Mouse (Mus musculus) adrenal gland, postnatal 14 days (tissue): ENCODE results near the gene Mst1. TPM values are rescaled to one million over a fixed set of nuclear protein-coding genes. Genes with fewer than 3 reads are reported as not detected.
A peak's percentile ranks its signal among the peaks of the same experiment; 100 is the strongest.

ENCODE experiments used
- DNase-seq: peaks from one replicate; pipeline ENCODE4 v3.0.0; 2021; ENCODE audit warnings: mixed read lengths
- long read RNA-seq, 2 experiments: library from polyadenylated mRNA; stranded (forward); transcript quantifications; one replicate each; pipeline ENCODE4 v2.0.0; 2021
- total RNA-seq: library from RNA; stranded (reverse); gene quantifications from 2 replicates; pipeline ENCODE4 v1.2.3, GENCODE M21; 2021

Mst1 gene
- total RNA-seq = 1.4 and 20.2 TPM in 2 replicates
- long read RNA-seq, experiment 1 = 0 reads
- long read RNA-seq, experiment 2, transcript Mst1-201 (18 exons, 2,262 nt) = major isoform, 9 of 12 reads
- long read RNA-seq, experiment 2, partial matches to known transcripts = 2 of 12 reads
- long read RNA-seq, experiment 2, other reads (novel, unspliced or antisense) = 1 of 12 reads

DNA sequence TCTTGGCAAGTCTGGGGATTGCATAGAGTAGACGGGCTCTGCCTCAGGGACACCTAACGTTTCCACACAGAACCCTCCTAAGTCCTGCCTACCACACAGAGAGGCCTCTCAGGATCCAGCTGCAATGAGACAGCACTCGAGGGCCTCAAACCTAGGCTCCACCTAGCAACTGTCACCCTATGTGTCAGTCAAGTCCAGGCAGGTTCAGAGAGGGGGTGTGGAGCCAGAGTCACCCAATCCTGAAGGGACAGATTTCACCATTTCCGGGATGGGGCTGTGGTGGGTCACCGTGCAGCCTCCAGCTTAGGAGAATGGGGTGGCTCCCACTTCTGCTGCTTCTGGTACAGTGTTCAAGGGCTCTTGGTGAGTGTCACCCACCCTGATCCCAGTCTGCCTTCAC, at the start of gene Mst1:
TSS of gene Mst1 (plus strand) at position 269 of the 400 bp plus-strand sequence.
- DNase-seq = no peak

GRCm38 (mm10) chr9:108032126-108032525, 48.1 kb upstream of the Mst1 start:
- no peak for DNase-seq

DNA sequence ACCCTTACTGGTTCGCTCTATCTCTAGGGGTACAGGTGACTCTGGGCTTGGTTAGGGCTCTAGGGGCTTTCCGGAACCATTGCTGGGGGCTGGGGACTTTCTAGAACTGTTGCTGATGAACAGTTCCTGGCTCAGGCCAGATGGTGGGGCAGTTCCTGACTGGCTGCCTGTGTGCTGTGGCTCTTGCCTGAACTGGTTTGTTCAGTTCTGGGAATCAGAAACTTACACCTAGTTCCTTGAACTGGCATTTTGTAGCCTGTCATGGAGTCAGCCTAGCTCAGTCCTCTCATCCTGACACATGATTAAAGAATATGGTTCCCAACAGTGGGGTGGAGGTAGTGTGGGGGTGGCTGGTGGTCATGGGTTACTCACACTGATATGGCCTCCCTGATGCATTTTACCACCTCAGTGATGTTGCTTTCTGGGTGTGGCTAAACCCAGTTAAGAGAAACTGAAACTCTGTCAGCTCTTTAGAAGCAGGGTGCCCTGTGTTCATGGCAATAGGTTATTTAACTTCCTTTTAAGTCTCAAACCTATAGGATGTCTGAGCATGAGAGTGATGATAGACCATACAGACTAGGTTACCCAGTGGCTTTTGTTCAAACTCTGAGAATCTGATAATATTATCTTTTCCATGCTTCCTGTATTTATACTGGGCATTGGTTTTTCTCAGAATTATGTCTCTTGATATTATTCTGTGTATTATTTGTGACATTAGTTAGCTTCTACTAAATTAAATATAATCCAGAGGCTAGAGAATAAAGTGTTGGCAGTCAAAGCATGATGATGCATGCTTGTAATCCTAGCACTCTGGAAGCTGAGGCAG, 44.7 kb upstream of the Mst1 start:
- DNase-seq = no peak

- no peak for DNase-seq
These were observed 35.3 kb upstream of the Mst1 start for GRCm38 (mm10) chr9:108044751-108045492.

DNA sequence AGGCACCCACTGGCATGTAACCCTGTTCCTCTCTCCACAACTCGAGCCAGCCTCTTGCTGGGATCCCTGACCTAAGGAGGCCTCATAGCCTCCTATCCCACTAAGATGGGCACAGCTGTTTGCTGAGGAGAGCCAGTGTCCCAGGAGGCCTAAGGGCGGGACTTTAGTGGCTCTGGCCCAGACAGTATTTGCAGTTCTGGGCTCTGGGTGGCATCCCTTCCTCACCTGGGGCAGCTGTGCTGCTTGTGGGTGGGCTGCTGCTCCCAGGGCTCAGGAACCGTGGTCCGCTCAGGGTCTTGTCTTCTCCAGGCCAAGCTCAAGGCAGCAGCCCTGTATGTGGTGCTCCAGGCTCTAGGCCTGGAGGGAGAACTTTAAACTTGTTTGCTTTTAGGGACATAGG, 33.7 kb upstream of the Mst1 start:
- DNase-seq = no peak

GRCm38 (mm10) chr9:108047601-108048565, 32.4 kb upstream of the Mst1 start:
- no peak for DNase-seq

- DNase-seq = no peak
These were observed 31.7 kb upstream of the Mst1 start for GRCm38 (mm10) chr9:108048566-108048955.

- DNase-seq = peak; percentile 98
These were observed 31.2 kb upstream of the Mst1 start, which contains the start of gene Gmppb for GRCm38 (mm10) chr9:108049016-108049455. Gene Gmppb, plus strand, starts transcription at chr9:108049242.

DNA sequence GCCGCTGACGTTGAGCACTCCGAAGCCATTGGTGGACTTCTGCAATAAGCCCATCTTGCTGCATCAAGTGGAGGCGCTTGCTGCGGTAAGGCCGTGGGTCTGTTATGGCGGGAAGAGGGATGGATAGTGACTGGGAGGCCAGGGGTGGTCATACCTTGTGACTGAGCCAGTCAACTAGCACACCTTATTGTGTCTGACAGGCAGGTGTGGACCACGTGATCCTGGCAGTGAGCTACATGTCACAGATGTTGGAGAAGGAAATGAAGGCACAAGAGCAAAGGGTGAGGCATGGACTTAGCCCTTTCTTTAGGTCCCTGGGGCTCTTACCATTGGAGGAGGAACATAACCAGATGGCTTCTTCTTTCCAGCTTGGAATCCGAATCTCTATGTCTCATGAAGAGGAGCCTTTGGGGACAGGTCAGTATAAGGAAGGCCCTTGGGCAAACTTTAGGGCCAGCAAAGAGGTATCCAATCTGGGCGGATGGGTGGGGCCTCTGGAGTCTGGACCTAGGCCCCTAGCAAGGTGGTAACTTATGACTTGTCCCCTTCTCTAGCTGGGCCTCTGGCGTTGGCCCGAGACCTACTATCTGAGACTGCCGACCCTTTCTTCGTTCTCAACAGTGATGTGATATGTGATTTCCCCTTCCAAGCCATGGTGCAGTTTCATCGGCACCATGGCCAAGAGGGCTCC, 30.5 kb upstream of the Mst1 start:
- peak; percentile 3 for DNase-seq

GRCm38 (mm10) chr9:108051184-108051930, 28.9 kb upstream of the Mst1 start:
- DNase-seq = peak; percentile 5

- DNase-seq = peak; percentile 3
These were observed 28.4 kb upstream of the Mst1 start for GRCm38 (mm10) chr9:108051931-108052220.

- DNase-seq = no peak
These were observed 27.8 kb upstream of the Mst1 start for GRCm38 (mm10) chr9:108052411-108052810.

DNA sequence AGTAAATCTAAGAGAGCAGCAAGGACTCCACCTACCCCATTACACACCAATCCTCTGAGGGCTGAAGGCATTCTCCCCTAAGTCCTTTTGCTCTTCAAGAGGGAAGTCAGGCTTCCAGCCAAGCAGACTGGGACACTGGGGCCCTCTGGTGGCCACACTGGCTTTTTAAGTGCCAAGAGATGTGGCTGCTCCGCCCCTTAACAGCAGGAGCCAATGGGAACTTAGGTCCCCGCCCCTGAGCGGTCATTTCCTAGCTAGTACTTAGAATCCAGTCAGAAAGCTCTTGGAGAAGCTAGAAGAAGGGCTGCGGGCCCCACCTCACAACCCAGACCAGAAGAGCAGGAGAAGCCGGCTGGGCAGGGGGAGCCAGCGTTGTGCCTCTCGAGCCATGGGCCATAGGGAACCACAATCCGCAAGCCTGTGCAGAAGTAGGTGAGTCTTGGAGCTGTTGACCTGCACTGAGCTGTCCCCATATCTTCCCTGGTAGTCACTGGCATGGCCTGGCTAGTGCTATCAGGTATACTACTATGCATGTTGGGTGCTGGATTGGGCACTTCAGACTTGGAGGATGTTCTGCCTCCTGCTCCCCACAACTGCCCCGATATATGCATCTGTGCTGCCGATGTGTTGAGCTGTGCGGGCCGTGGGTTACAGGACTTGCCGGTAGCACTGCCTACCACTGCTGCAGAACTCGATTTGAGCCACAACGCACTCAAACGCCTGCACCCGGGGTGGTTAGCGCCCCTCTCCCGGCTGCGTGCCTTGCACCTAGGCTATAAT, 27.2 kb upstream of the Mst1 start, which contains the start of gene Amigo3:
TSS of gene Amigo3 (plus strand) at position 275 of the 780 bp plus-strand sequence.
- peak; percentile 97 for DNase-seq

DNA sequence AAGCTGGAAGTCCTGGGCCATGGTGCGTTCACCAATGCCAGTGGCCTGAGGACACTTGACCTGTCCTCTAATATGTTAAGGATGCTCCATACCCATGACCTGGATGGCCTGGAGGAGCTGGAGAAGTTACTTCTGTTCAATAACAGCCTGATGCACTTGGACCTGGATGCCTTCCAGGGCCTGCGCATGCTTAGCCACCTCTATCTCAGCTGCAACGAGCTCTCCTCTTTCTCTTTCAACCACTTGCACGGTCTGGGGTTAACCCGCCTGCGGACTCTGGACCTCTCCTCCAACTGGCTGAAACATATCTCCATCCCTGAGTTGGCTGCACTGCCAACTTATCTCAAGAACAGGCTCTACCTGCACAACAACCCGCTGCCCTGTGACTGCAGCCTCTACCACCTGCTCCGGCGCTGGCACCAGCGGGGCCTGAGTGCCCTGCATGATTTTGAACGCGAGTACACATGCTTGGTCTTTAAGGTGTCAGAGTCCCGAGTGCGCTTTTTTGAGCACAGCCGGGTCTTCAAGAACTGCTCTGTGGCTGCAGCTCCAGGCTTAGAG, 26.5 kb upstream of the Mst1 start:
- no peak for DNase-seq

GRCm38 (mm10) chr9:108054331-108055040, 25.8 kb upstream of the Mst1 start:
- DNase-seq = peak; percentile 6

- peak; percentile 12 for DNase-seq
These were observed 25.2 kb upstream of the Mst1 start for GRCm38 (mm10) chr9:108055061-108055460.

DNA sequence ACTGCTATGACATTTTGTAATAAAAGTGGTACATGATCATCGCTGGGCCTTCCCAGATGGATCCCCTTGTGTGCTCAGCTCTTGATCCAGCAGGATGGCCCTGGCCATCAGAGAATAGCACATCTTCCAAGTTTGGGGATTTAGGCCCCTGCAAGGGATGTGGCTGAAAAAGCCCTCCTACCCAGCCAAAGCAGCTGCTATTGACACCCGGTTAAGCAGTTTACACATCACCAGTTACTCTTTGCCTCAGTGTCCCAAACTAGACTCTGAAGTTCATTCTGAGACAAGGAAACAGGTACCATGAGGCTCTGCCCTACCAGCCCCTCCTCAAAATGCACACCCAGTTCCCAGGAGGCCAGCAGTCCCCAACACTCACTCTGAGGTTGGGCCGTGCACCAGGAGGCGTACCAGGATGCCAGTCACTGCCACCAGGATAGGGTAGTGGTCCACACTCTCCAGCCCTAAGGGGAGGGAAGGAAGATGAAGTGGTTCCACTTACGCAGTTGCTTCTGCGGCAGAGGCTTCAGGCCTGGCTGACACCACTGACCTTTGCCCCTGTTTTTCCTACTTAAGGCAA, 24.5 kb upstream of the Mst1 start:
- DNase-seq = no peak
